Mouse (Mus musculus) forebrain, embryonic 14.5 days (tissue): Measurements from ENCODE around the gene Ptpn21. TPM values are rescaled to one million over a fixed set of nuclear protein-coding genes. Genes with fewer than 3 reads are reported as not detected.

Experiments used
- ATAC-seq: fragments of 200-750 bp; cut with Nextera tagmentation; 2 replicates; pipeline ENCODE4 v1.8.0; 2017; ENCODE audit warnings: mild to moderate bottlenecking, moderate library complexity
- DNase-seq: peaks from one replicate; pipeline ENCODE4 v3.0.0-alpha.2; 2015; ENCODE audit warnings: low spot score
- H3K27ac ChIP-seq: fragments of 300-500 bp; sonication (generic); 2 replicates; pipeline ENCODE4 v1.5.1; 2014; ENCODE audit warnings: low read depth, mild to moderate bottlenecking, control low read depth, low read length, moderate library complexity
- H3K27me3 ChIP-seq: fragments of 300-500 bp; sonication (generic); replicated peaks from 2 replicates; pipeline ENCODE4 v1.6.1; 2014; ENCODE audit warnings: low read length, control low read depth, mixed read lengths; ENCODE audit not compliant: control insufficient read depth, insufficient read depth
- H3K36me3 ChIP-seq: fragments of 300-500 bp; sonication (generic); 2 replicates; pipeline ENCODE4 v1.6.1; 2014; ENCODE audit warnings: low read length, control low read depth; ENCODE audit not compliant: control insufficient read depth, insufficient read depth
- H3K4me1 ChIP-seq: fragments of 300-500 bp; sonication (generic); 2 replicates; pipeline ENCODE4 v1.6.1; 2014; ENCODE audit warnings: antibody characterized with exemption, low read length, control low read depth; ENCODE audit not compliant: control insufficient read depth, insufficient read depth
- H3K4me2 ChIP-seq: fragments of 300-500 bp; sonication (generic); 2 replicates; pipeline ENCODE4 v1.6.1; 2014; ENCODE audit warnings: mild to moderate bottlenecking, control low read depth, low read length
- H3K4me3 ChIP-seq: fragments of 300-500 bp; sonication (generic); 2 replicates; pipeline ENCODE4 v1.5.1; 2014; ENCODE audit warnings: low read depth, low read length, control low read depth
- H3K9ac ChIP-seq: fragments of 300-500 bp; sonication (generic); 2 replicates; pipeline ENCODE4 v1.6.1; 2014; ENCODE audit warnings: mild to moderate bottlenecking, low read length, control low read depth, moderate library complexity
- H3K9me3 ChIP-seq: fragments of 300-500 bp; sonication (generic); replicated peaks from 2 replicates; pipeline ENCODE4 v1.6.1; 2016; ENCODE audit warnings: low read length, control low read depth, mixed read lengths; ENCODE audit not compliant: control insufficient read depth
- WGBS: fragments of 180-500 bp; shearing (Covaris S2); extraction: QIAGEN DNeasy Blood & Tissue Kit; methylation state at CpG from one replicate; pipeline ENCODE4 v1.1.7; 2014; 5-methylcytosine and 5-hydroxymethylcytosine counted together
- polyA plus RNA-seq: library from polyadenylated mRNA; unstranded; fragments of >200 nt; fragmentation: Nextera tagmentation; extraction: Ambion mirVana; gene quantifications from 2 replicates; pipeline ENCODE4 v1.2.1, GENCODE M21; 2014

The Ptpn21 gene
- polyA plus RNA-seq, 1 experiment from 2014 or later, result 3.2 TPM

DNA sequence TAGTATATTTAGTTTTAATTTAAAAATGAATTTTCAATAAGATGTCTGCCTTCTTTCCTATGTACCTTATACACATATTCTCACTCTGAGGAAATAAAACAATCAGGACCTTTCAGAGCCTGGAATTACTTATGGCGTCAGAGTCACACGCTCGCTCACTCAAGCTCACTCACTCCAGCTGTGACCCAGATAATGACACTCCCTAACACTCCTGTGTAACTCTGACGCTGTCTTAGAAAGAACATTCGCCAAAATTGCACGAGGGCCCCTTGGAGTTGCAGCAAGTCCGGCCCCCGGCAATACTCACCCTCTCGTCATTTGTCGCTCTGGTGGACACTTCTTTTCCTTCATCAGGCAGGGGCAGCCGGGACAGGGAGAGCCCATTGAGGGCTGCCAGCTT is 54.0 kb downstream of the Ptpn21 start:
- Histone ChIP-seq H3K27ac (no peak overlapping the region), H3K4me1 (no peaks in the 10 kb centered on the region), H3K4me2 (no peak overlapping the region), H3K9ac (no peak overlapping the region), H3K4me3 (no peak overlapping the region), H3K36me3 (peaks cover 49% of the 10 kb centered on the region), H3K27me3 (no peaks in the 10 kb centered on the region), H3K9me3 (no peaks in the 10 kb centered on the region)
- WGBS, result 82% methylated on average over 11 of the region's 11 CpGs
- DNase-seq (no peak), ATAC-seq (no peak)

DNA sequence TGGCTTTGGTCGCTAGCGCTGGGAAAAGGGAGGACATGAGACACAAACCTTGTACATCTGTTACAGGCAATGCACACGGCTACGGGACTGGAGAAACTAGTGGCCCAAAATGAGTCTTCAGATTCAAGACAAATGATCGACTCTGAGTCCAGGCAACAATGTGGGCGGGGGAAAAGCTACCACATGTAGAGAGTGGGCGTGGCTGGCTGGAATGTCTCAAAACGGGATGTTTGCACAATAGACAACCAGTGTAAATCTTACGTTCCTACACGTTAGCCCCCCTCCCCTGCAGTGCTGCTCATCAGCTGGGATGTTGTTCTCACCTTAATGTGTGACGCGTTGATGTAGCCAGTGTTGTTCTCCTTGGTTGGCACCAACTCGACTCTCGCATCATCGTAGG is 55.0 kb downstream of the Ptpn21 start:
- DNase-seq (no peak), ATAC-seq (no peak)
- Histone ChIP-seq H3K4me2 (no peak overlapping the region), H3K9ac (no peak overlapping the region), H3K4me3 (no peak overlapping the region), H3K9me3 (no peaks in the 10 kb centered on the region), H3K27me3 (no peaks in the 10 kb centered on the region), H3K4me1 (no peaks in the 10 kb centered on the region), H3K36me3 (peaks cover 52% of the 10 kb centered on the region), H3K27ac (no peak overlapping the region)
- WGBS, result 71% methylated on average over 15 of the region's 15 CpGs

DNA sequence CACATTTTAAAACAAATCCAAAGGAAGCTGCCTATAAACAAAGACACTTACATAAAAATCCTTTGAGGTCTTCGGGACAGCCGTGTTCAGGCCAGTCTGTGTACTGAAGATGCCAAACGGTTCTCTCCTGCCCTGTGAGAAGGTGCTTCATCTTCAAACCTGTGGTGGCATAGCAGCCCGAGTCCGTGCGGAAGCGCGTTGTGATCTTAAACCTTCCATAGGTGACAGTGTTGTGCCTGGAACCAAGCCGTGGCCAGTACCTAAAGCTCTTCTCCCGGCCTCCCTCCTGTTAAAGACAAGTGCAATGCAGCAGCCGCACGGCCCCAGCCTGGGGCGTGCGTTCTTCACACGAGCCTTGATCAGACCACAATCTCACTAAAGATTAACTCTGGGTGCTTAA is 57.3 kb downstream of the Ptpn21 start:
- Histone ChIP-seq H3K9me3 (no peaks in the 10 kb centered on the region), H3K9ac (no peak overlapping the region), H3K27me3 (no peaks in the 10 kb centered on the region), H3K36me3 (peaks cover 44% of the 10 kb centered on the region), H3K4me3 (no peak overlapping the region), H3K27ac (no peak overlapping the region), H3K4me2 (no peak overlapping the region), H3K4me1 (no peaks in the 10 kb centered on the region)
- 93% methylated on average over 15 of the region's 15 CpGs for WGBS
- no peak for DNase-seq
- no peak for ATAC-seq

DNA sequence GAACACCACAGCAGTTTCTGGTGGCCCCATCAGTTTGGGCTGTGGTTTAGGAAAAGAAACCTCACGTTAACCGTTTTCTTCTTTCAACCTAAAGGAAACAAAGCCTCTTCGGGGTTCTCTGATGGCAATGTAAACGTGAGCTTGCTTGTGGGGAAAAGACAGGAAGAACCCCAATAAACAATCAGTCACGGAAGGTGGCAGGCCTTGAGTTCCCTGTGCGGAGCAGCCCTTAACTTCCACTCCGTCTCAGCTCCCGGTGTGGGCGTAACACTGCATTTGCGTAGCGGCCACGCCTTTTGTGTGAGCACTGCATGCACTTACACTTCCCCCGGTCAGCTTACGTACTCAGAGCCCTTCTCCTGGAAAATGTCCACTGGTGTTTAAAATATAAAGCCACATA is 59.9 kb downstream of the Ptpn21 start:
- no peak for ATAC-seq
- H3K4me2 ChIP-seq, result no peak overlapping the region

DNA sequence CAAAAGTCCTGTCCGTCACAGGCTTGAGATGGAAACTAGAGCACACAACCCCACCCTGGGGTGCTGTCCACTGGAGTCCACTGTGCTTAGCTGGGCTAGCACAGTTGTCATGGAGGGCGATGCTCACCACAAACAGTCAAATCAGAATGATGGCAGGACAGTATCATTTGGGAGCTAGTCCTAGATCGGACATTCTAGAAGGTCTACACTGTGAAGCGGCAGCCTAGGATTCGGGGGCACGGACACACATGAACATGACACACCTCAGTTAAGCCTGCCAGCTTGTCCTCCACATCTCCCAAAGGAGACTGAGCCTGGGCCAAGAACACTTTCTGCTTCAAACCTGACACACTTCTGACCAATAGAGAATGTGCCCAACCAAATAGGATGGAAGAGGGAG is 60.3 kb downstream of the Ptpn21 start:
- no peaks in the 10 kb centered on the region for H3K9me3 ChIP-seq
- H3K4me2 ChIP-seq, result no peak overlapping the region
- no peak overlapping the region for H3K9ac ChIP-seq
- H3K27me3 ChIP-seq, result no peaks in the 10 kb centered on the region
- peaks cover 36% of the 10 kb centered on the region for H3K36me3 ChIP-seq
- H3K27ac ChIP-seq, result no peak overlapping the region
- WGBS, result 98% methylated on average over 6 of the region's 6 CpGs
- ATAC-seq, result no peak
- no peaks in the 10 kb centered on the region for H3K4me1 ChIP-seq
- DNase-seq, result no peak
- H3K4me3 ChIP-seq, result no peak overlapping the region

More for the DNA sequence above, 59.9 kb downstream of the Ptpn21 start:
- H3K9ac ChIP-seq, result no peak overlapping the region
- no peak overlapping the region for H3K27ac ChIP-seq
- H3K4me3 ChIP-seq, result no peak overlapping the region
- no peaks in the 10 kb centered on the region for H3K4me1 ChIP-seq
- H3K36me3 ChIP-seq, result peaks cover 40% of the 10 kb centered on the region
- 65% methylated on average over 14 of the region's 14 CpGs for WGBS
- no peaks in the 10 kb centered on the region for H3K9me3 ChIP-seq
- H3K27me3 ChIP-seq, result no peaks in the 10 kb centered on the region
- no peak for DNase-seq

DNA sequence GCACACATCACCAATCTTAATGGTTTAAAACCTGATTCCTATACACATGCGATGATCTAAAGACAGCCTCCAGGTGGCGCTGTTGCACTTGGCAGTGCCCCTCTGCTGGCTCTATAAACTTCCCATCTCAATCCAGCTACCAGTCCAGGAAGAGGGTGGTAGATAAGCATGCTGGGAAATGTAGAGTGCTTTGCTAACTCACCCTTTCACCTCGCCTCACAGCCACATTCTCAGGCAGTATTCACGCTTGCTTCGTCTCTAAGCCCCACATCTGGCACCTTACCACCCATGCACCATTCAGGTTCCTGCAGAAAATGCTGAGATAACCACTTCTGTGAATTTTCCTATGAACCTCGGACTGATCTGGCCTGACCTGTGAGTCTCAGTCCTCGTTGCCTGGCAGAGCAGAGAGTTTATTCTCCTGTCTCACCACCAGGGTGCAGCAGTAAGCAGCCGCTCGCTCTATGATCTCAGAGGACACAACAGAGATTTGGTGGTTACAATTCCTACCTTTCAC is 62.5 kb downstream of the Ptpn21 start:
- DNase-seq (peak; percentile 88), ATAC-seq (peak; percentile 91)
- Histone ChIP-seq H3K27me3 (no peaks in the 10 kb centered on the region), H3K9ac (no peak overlapping the region), H3K4me1 (no peaks in the 10 kb centered on the region), H3K36me3 (peaks cover 28% of the 10 kb centered on the region), H3K4me2 (peak overlapping the region; percentile 29), H3K27ac (no peak overlapping the region), H3K4me3 (peak overlapping the region; percentile 3; the same call in 1 of the 2 replicates), H3K9me3 (no peaks in the 10 kb centered on the region)
- 13% methylated on average over 9 of the region's 9 CpGs for WGBS

DNA sequence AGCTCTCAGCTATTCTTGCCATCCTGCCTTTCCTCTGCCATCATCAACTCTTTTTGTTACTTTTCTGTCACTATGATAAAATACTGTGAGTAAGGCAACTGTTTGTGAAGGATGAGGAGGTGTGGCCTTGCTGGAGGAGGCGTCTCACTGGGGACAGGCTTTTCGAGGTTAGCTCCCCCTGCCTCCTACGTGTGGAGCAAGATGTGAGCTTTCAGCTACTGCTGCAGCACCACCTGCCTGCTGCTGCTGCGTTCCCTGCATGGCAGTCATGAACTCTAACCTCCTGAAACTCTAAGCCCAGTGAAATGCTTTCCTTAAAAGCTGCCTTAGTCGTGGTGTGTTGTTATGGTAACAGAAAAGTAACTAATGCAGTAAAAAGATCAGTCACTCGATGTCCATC is 63.3 kb downstream of the Ptpn21 start:
- Histone ChIP-seq H3K4me3 (no peak overlapping the region), H3K4me1 (no peaks in the 10 kb centered on the region), H3K36me3 (peaks cover 28% of the 10 kb centered on the region), H3K27ac (no peak overlapping the region), H3K9me3 (no peaks in the 10 kb centered on the region), H3K27me3 (no peaks in the 10 kb centered on the region), H3K9ac (no peak overlapping the region), H3K4me2 (no peak overlapping the region)
- 66% methylated on average over 6 of the region's 6 CpGs for WGBS
- DNase-seq, result no peak
- ATAC-seq, result no peak

DNA sequence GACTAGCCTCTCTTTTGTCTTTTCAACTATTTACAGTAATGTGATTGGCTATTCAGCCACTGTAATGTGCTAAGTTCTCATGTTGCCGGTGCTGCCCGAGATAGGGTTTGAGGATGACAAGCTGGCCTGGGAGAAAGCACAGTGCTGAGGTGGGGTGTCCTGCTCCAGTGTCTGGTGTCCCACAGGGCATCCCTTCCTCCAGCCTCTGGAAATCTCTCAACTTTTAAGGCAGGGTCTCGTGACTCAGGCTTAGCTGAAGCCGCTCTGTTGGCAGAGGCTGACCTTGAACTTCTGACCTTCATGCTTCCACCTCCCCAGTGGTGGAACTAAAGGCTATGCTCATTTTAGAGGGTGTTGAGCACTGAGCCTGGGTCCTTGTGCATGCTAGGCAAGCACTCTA is 66.8 kb downstream of the Ptpn21 start:
- Histone ChIP-seq H3K4me2 (no peak overlapping the region), H3K36me3 (peaks cover 17% of the 10 kb centered on the region), H3K27me3 (no peaks in the 10 kb centered on the region), H3K9ac (no peak overlapping the region), H3K4me3 (no peak overlapping the region), H3K9me3 (no peaks in the 10 kb centered on the region), H3K27ac (no peak overlapping the region), H3K4me1 (no peaks in the 10 kb centered on the region)
- no peak for DNase-seq
- no peak for ATAC-seq
- 93% methylated on average over 4 of the region's 4 CpGs for WGBS

DNA sequence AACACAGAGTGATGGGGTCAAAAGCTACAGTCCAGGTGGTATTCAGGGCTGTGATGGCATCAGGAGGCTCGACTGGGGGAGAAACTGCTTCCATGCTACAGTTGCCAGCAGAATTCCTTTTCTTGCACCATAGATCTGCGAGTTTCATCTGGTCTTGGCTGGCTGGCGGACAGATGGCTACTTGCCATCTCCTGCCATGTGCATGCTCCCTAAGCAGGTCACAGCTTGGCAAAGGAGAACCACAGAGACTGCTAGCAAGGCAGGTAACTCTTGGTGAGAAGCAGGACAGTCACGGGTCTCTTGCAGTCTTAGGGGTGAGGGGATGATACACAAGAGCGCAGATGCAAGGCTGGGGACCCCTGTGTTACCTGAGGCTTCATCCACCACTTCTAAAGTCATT is 67.3 kb downstream of the Ptpn21 start:
- peak; percentile 10 for DNase-seq

More for the DNA sequence above, 67.3 kb downstream of the Ptpn21 start:
- H3K27me3 ChIP-seq, result no peaks in the 10 kb centered on the region
- no peaks in the 10 kb centered on the region for H3K9me3 ChIP-seq
- H3K27ac ChIP-seq, result no peak overlapping the region
- no peaks in the 10 kb centered on the region for H3K4me1 ChIP-seq
- no peak overlapping the region for H3K9ac ChIP-seq
- 77% methylated on average over 5 of the region's 5 CpGs for WGBS
- H3K36me3 ChIP-seq, result peaks cover 17% of the 10 kb centered on the region
- H3K4me2 ChIP-seq, result no peak overlapping the region
- H3K4me3 ChIP-seq, result no peak overlapping the region
- ATAC-seq, result no peak
